Mouse (Mus musculus): ENCODE measurements around the gene Ift22.

GRCm38 (mm10) chr5:136869451-136870114 is 38.4 kb upstream of the Ift22 start:
- TF ChIP-seq CTCF (IDR thresholded peaks at IDR 0.05; ENCODE audit: borderline replicate concordance, insufficient read depth, low read depth, low read length): no peak
- no peak for TF ChIP-seq POLR2A (IDR thresholded peaks at IDR 0.05; ENCODE audit: borderline replicate concordance, insufficient read depth, low read length)
